Mouse (Mus musculus) liver, embryonic 15.5 days (tissue): Measurements from ENCODE around the gene Txndc16. TPM values are rescaled to one million over a fixed set of nuclear protein-coding genes. Genes with fewer than 3 reads are reported as not detected.

ENCODE experiments used
- polyA plus RNA-seq: library from polyadenylated mRNA; unstranded; fragments of >200 nt; fragmentation: Nextera tagmentation; extraction: Ambion mirVana; gene quantifications from 2 replicates; pipeline ENCODE4 v1.2.1, GENCODE M21; 2015

The Txndc16 gene
- polyA plus RNA-seq, 1 experiment from 2014 or later = 2.2 TPM

Other genes starting within 250 kb of the Txndc16 start
- gene Ptger2, start 232.1 kb downstream of the Txndc16 start, polyA plus RNA-seq = 0.59 and 0.70 TPM in 2 replicates
- gene Gpr137c, start 611 bp downstream of the Txndc16 start, polyA plus RNA-seq = 0.24 and 0.37 TPM in 2 replicates
- gene Ero1l, start 98.4 kb upstream of the Txndc16 start, polyA plus RNA-seq = 30.3 and 37.5 TPM in 2 replicates
- gene Psmc6, start 109.5 kb upstream of the Txndc16 start, polyA plus RNA-seq = 69.2 and 84.9 TPM in 2 replicates
- gene Styx, start 130.8 kb upstream of the Txndc16 start, polyA plus RNA-seq = 16.2 TPM in 2 replicates
- 25.2 and 30.2 TPM in 2 replicates for gene Gnpnat1, start 184.6 kb upstream of the Txndc16 start, polyA plus RNA-seq